Mouse (Mus musculus): ENCODE measurements at regions not wholly inside any gene's neighbourhood (a gene's known extent, or its start where the extent isn't known, plus 50 kb on each side); places are given as distances from the start of the nearest gene placed in this dataset.

- no peak for DNase-seq (ENCODE audit: low spot score)
Measured at GRCm38 (mm10) chr17:81180813-81181424, 116.0 kb upstream of the Thumpd2 start.

DNA sequence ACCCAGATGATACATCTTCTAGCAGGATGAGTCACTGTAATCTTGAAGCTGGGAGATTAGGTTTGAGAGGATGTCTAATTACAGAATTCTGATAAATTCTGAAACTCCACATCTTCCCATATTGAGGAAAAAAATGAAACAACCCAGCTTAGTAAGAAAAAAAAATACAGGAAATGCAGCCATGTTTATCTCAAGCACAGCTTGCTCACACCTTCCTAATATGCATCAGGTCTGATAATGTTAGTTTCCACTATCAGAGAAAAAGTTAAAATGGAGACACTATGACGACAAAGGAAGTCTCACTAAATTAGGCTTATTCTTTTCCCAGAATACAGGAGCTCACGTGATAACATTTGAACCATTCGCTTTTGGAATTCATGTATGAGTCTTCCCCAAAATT, 111.4 kb upstream of the Thumpd2 start:
- DNase-seq (ENCODE audit: low spot score): no peak

GRCm38 (mm10) chr17:81175877-81176276, 111.0 kb upstream of the Thumpd2 start:
- DNase-seq (ENCODE audit: low spot score): peak; percentile 18

- DNase-seq (ENCODE audit: low spot score): no peak
Measured at GRCm38 (mm10) chr17:81172943-81173342, 108.1 kb upstream of the Thumpd2 start.

GRCm38 (mm10) chr17:81169118-81169517, 104.2 kb upstream of the Thumpd2 start:
- no peak for DNase-seq (ENCODE audit: low spot score)

DNA sequence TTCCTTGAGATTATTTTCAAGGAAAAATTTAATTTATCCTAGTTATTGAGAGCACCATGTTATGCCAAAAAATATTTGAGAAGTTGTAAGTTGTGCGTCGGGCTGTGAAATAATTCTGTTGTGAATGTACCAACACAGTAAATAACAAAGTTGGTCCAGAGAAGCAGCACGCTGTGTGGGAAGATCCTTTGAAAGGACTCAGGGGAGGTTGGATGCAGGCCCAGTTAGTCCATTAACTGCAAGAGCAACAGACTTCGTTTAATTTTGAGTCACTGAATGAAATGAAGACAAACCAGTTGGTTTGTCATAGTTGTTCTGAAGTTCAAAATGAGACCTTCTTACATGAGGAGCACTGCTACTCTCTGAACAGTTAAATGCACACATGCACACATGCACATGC, 85.8 kb upstream of the Thumpd2 start:
- no peak for DNase-seq (ENCODE audit: low spot score)

GRCm38 (mm10) chr17:81134702-81135101, 69.8 kb upstream of the Thumpd2 start:
- DNase-seq (ENCODE audit: low spot score): no peak

GRCm38 (mm10) chr17:81133227-81133626, 68.3 kb upstream of the Thumpd2 start:
- DNase-seq (ENCODE audit: low spot score): no peak

Data from adipocyte (in vitro differentiated cells).